Mouse (Mus musculus) heart, adult 11 months (tissue): Measurements from ENCODE around the gene Coq10b.
A peak's percentile ranks its signal among the peaks of the same experiment; 100 is the strongest.
"Not testable (repeated sequence)": the region's sequence is repeated elsewhere in the genome, so short reads cannot be mapped to it uniquely, and the experiment has no call there.

Experiments
- DNase-seq: peaks from one replicate; pipeline ENCODE4 v3.0.0; 2022

The Coq10b gene

DNA sequence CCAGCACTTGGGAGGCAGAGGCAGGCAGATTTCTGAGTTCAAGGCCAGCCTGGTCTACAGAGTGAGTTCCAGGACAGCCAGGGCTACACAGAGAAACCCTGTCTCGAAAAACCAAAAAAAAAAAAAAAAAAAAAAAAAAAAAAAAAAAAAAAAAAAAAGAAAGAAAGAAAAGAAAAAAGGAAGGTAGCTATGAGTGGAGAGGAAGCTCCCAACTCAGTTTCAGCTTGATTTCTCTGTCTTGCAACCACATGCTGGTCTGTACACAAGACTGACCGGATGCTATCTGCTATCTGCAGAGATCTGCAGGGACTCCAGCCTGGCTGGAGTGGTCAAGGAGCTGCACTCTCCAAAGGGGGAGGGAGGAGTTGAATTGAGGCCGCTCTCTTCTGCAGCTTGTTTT lies 5.8 kb downstream of the Coq10b start:
- DNase-seq = not testable (repeated sequence)

DNA sequence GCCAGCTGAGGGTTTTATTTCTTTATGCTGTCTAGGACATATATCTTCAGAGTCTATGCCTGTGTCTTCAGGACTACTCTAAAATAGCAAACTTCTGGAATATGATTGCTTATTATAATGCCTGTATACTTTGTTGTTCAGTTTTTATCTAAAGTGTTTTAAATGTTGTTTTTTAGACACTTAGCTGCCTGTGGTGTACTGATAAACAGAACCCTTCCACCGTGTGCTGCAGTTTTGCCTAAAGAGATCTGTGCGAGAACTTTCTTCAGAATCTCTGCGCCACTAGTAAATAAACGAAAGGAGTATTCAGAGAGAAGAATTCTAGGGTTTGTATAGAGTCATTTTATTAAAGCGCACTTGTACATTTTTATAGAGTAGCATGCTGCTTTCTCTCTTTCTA lies 8.5 kb downstream of the Coq10b start:
- no peak for DNase-seq

DNA sequence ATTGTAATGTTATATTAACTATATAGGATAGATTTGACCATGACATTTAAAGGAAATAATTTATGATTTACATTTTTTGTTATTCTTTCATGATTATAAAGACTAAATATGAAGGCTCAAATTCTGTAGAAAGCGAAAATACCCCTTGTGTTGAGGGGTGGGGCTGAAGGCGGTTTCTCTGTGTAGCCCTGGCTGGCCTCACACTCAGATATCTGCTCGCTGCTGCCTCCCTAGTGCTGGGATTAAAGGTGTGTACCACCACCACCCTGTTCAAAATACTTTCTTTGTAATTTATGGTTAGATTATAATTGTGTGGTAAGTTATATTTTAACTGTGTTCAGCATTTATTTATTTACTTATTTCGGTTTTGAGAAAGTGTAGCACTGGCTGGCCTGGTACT lies 9.2 kb downstream of the Coq10b start:
- DNase-seq = no peak

DNA sequence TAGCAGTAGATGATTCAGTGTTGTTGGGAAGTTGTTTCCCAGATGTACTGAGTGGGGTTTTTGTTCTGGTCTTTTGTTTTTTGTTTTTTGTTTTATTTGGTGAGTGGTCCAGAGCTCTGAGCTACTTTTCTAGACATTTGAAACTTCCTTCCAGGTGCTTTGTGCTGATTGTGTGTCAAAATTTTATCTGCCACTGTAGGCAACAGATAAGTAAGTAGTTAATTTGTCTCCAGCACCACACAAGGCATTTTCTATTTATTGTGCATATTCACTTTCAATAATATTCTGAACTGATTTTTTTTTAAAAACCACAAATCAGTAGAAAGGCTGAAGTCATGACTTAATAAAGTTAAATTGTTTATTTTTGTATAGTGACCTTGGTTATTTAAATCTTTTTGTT lies 19.8 kb downstream of the Coq10b start:
- not testable (repeated sequence) for DNase-seq

DNA sequence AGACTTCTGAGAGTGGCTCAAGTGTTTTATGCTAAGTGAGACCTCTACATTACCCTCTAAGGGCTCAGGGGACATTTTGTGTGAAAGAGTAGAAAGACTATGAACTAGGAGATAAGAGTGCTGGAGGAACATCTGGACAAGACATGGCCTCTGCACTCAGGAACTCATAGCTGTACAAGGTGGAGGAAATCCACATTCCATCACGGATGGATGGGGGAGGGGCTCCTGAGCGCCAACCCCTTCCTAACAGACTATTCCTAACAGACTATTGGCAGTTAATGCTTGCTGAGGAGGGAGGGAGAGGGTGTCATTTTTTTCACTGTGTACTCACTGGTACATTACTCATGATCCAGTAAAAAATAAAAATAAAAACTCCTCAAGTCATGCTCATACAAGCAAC lies 22.2 kb downstream of the Coq10b start:
- DNase-seq = no peak

DNA sequence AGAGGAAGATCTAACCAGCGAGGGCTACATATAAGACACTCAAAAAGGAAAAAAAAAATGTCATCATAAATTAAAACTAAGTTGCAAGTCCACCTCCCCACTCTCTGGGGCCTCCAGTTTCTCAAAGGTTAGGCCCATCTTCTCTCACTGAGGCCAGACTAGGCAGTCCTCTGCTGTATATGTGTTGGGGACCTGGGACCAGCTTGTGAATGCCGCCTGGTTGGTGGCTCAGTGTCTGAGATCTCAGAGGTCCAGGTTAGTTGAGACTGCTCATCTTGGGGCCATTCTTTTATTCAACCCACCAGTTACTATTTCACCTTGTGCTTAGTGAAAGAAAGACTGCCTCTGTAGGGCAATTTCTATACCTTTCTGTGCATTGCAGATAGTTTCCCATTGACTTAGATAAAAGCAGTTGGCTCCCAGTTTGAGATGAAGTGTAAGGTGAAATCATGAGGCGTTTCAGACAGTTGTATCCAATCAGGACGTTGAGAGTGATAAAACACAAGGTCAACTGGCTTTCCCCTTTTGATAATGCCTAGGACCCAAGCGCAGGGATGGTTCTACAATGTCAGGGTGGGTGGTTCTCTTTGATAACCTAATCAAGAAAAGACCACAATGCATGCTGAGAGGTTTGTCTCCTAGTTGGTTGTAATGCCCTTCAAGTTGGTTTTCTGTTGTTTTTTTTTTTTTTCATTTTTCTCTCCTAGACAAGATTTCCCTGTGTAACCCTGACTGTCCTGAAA lies 23.3 kb downstream of the Coq10b start:
- peak; percentile 88 for DNase-seq

DNA sequence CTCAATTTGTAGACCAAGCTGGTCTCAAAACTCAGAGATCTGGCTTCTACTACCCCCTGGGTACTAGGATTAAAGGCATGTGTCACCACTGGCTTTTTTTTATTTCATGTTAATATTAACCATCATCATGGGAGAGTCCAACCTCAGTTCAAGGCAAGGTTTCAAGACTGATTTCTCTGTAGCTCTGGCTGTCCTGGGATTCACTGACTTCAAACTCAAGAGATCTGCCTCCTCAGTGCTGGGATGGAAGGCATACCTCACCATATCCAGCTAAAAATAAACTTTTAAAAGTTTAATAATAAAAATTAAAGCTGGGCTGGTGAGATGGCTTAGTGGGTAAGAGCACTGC lies 23.8 kb downstream of the Coq10b start:
- DNase-seq = no peak

DNA sequence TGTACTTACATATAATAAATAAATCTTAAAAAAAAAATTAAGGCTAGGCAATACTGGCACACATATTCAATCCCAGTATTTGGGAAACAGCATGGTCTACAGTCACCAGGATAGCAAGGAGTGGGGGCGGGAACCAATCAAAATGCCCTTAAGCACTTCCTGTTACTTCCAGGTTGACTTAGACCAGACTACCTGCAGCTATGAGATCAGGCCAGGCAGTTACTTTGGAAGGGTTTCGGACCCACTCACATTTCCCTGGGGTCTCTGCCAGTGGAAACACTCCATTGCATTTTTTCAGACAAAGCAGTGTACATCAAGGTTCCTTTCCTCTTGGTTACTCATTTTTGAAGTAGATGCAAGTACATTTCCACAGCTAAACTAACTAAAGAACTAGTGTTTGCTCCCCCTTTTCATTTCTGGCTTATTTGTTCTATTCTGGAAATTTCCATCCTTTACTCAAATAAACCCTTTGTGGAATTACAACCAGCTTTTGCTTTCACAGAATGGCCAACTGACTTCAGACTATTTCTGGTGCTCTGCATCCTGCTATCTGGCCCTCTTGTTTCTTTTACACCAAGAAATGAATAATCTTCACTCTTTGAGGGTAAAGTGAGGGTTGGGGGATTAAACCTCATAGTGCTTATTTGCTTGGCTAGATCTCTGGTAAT lies 24.4 kb downstream of the Coq10b start:
- DNase-seq = peak; percentile 79

DNA sequence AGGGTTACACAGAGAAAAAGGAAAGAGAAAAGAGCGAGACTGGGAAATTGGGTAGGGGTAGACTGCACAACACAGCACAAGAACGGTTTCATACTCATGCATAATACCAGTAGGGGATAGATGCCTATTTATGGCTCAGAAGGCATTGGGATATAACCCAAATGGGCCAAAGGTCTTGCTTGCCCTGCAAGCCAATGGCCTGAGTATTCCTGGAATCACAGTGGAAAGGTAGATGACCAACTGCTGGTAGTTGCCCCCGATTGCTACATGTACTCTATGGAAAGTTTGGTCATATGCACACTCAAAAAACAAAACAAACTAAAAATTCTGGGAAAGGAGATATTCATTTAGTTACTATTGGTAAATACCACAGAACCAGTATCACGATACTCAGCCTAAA lies 27.1 kb downstream of the Coq10b start:
- peak; percentile 84 for DNase-seq

DNA sequence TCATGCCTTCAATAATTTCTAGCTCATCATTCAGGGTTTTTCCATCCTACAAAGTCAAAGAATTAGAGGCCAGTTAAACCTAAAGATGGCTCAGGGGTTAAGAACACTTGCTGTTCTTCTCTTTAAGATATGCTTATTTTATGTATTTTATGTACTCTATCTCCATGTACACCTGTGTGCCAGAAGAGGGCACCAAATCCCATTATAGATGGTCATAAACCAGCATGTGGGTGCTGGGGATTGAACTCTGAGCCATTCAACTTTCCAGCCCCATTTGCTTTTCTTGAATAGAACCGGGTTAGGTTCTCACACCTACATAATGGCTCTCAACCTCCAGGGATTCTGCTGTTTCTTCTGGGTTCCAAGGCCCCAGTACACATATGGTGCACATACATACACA lies 29.5 kb downstream of the Coq10b start:
- DNase-seq = peak; percentile 10

DNA sequence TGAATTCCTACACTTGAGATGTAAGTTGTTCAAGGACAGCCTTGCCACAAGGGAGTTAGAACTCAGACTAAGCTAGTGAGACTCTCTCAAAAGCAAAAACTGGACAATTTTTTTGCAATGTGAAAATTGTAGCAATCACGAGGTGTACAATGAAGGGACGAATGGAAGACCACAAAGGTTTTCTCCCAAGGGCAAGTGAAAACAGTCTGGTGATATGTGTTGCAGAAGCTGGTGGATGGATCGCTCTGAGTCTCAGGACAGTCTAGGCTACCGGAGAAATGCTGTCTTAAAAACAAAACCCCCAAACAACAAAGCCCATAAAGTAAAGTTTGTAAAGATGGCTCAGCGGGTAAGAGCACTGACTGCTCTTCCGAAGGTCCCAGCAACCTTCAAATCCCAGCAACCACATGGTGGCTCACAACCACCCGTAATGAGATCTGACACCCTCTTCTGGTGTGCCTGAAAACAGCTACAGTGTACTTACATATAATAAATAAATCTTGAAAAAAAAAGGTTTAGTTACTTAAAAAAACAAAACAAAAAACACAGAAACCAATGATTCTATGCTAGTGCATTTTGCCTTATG lies 33.3 kb downstream of the Coq10b start:
- DNase-seq = peak; percentile 78

DNA sequence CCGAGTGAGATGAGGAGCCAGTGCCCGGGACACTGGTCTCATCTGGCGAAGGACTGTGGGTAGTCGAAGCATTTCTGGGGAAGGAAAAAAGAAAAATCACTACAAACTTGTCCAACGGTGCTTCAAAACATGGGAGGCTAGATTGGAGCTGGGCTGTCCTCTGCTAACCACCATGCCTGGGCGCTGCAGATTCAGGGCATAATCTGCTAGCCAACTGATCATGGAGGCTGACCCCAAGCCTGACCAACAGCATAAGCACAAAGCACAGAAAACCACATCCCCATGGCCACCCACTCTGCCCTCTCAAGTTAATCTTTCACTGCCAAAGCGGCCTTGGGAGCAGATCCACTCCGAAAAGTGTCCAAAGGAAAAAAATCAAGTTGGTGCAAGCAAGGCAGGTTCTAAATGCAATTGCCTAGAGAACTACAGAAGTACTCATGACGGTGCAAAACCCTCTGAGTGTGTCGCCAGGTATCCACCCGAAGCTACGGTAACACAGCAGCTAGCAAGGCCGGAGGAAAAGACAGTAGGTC lies 34.4 kb downstream of the Coq10b start:
- DNase-seq = peak; percentile 90

DNA sequence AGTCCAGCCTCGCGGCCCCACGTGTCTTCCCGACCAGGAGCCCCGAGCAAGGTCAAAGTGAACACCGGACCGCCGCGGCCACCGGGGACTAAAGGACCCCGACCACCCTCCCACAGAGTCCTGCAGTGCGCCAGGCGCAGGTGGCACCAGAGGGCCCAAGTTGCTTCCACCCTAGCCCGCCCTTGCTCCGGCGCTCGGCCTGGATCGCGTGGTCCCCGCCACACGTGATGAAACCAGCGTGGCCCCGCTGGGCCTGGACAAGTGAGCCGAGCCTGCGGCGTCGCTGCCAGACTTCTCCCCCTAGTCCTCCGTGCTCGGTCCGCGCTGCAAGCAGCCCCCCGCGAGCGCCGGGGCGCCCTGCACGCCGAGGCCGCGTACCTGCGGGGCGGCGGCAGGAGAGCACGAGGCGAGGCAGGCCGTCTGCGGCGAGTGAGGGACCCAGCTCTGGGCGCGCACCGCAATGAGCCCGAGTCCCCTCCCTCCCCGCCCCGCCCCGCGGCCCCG lies 34.9 kb downstream of the Coq10b start:
- no peak for DNase-seq

DNA sequence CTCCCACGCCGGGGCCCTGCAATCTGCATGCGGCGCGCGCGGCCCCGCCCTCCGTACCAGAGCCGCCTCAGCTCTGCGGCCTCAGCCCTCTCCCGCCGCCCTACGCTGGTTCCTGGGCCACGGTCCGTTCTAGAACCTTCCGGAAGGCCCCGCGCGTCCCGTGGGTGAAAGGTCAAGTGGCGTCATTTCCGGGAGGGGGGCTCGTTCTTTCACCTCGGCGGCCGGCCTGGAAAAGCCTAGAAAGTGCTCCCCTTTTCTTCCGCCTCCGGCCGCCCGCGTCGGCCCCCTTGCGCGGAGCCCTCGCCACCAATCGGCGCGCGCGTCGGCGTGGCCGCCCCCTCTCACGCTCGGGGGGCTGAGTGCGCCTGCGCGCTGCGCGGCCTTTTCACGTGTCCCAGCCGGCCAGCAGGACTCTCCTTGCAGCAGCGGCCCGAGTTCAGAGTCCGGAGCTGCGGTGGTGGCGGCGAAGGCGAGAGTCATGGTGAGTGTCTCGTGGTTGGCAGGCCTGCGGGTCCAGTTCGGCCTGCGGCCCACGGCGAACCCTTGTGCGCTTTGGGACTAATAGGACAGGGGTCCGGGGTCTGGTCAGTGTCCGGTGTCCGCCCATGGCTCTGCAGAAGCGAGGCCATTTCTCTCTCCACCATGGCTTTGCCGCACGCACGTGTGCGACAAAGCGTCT lies 35.5 kb downstream of the Coq10b start, which contains the start of the genes Hspe1 and Hspd1:
Gene Hspe1, plus strand, starts transcription at position 201 of the 679 bp plus-strand sequence.
Gene Hspd1, minus strand, starts transcription at position 312 of the 679 bp plus-strand sequence.
- peak; percentile 100 for DNase-seq

DNA sequence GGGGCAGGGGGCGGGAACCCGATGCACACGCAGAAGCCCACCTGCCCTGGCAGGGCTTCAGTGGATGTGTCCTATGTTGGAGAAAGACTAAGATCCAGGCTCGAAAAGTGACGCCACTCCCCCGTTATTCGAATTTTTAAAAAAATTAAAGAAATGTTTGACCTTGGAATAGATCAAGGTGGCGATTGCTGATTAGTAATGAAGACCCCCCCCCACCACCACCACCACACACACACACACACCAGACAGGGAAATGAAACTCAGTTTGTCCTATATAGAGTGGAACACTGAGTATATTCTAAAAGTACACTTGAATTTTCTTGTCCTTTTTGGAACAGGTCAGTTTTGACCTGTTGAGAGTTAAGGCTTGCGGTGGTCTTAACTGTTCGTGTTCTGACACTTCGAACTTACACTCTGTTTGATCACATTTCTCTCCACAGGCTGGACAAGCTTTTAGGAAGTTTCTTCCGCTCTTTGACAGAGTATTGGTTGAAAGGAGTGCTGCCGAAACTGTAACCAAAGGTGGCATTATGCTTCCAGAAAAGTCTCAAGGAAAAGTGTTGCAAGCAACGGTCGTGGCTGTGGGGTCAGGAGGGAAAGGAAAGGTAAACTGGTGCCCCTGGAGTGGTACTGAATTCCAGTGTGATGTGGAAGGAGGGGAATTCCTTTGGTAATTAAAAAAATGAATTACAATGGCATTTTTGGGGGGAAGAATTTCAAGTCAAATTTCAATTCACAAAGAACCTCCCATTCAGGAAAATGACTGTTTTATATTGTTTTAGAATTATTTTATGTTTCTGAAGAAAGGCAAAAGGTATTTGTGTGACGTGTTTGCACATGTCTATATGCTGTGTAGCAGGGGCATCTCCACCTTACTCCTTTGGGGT lies 36.3 kb downstream of the Coq10b start:
- DNase-seq = peak; percentile 23

DNA sequence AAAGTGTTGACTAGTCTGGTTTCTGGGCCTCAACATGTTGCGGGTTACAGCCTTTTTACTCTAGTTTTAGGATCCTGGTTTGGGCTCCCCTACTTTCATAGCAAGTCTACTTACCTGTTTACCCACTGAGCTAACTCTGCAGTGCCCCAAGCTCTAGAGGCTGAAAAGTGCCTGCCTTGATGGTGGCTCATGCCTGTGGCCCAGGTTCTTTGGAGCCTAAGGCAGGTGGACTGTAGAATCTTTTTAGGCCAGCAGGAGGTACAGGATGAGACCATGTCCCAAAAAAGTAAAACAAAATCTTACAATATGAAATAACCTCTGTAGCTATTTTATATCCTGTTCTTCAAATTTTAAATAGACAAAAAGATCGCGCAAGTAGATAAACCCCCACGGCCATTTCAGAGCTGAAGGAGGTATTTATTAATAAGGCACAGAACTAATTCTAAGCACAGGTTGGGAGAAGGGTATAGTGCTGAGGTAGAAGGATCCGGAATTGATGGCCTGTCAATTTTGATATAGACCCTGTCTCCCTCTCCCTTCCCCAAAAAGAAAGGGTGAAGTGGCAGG lies 37.0 kb downstream of the Coq10b start:
- peak; percentile 77 for DNase-seq

DNA sequence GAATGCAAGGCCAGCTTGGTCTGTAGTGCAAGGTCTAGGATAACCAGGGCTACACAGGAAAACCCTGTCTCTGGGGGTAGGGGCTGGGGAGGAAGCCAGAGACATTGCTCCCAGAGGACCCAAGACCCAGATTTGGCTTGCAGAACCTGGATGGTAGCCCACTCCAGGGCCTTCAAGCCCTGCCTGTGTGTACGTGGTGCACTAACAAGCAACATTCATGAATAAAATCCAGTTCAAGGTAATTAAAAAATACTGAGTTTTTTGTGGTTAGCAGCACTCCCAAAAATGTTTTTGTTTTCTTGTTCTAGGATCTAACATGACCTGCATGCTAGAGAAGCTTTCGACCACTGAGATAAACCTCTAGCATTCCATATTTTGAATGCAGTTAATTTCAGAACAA lies 39.5 kb downstream of the Coq10b start:
- peak; percentile 89 for DNase-seq

DNA sequence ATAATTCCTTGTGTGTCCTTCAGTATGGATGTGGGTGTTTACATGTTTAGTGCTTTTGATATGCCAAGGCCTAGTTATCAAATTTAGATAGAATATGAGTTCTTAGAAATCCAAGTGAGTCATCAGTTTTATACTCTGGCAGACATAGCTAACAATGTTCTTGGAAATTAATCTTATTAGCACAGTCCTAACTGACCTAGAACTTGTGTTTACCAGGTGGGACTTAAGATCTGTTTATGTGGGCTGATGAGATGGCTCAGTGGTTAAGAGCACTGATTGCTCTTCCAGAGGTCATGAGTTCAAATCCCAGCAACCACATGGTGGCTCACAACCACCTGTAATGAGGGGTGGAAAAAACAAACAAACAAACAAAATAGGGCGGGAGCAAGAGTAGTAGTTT lies 39.9 kb downstream of the Coq10b start:
- no peak for DNase-seq

DNA sequence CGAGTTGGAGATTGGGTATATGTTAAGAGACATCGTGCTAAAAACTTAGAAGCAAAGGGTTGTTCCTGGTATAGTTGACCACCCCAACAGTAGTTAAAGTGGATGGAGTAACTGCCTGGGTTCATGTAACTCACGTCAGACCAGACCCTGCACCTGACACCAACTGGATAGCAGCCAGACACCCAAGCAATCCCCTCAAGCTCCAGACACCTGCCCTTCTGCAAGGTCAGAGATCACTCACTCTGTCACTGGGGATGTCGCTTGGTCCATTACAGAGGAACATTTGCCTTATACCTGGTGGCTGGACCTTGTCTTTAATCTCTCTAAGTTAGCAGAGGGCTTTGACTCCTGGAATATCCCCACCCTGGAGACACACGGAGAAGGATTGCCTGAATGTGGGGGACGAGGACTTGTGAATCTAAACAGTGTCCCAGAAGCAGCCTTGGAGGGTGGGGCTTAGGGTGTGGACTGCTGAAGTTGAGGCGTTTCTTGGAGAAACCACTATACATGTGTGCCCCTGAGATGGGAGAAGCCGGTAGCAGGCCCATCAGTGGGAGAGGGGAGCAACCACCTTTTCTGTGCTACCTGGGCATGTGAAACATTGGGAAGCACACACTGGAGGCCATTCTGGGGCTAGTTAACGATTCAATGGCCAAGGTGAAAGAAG lies 54.5 kb downstream of the Coq10b start:
- DNase-seq = peak; percentile 64

DNA sequence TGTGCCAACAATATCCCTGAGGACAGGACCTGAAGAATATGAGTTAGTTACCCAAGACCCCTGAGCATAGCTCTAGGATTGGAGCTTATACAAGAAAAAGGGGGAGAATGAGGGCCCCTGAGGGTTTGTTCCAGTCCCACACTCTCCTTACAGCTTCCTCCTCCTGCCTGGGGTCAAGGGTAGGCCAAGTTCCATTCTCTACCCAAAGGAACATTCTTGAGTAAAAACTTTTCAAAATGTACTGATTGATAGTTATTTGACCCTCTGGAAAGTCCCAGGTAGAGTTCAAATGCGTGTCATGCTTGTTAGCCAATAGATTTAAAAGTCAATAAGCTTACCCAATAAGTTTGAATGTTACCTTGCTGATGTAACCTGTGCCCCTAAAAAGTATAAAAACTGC lies 55.1 kb downstream of the Coq10b start:
- DNase-seq = no peak

DNA sequence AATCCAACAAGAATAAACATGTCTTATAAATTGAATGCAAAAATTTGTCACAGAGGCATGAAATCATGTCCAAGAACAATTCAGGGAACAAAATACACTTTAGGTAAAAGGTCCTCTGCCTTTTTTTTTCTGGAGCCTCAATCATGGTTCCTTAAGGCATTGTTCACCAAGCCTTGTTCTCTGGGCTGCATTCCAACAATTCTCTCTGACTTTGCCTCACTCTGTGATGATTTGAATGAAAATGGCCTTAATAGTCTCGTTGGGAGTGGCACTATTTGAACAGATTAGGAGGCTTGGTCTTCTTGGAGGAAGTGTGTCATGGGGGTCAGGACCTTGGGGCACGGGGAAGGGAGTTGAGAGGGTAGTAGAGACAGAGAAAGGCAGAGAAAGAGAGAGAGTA lies 55.9 kb downstream of the Coq10b start:
- no peak for DNase-seq
